Mouse (Mus musculus) bone marrow macrophage, adult 2 months (primary cell): ENCODE results near the gene Cfap36.

Experiments
- CTCF ChIP-seq: IDR thresholded peaks from 2 replicates; pipeline ENCODE4 v1.5.1; 2012; ENCODE audit warnings: low read depth, mild to moderate bottlenecking, low read length, moderate library complexity
- POLR2A ChIP-seq: IDR thresholded peaks from 2 replicates; pipeline ENCODE4 v1.6.1; 2012; ENCODE audit warnings: mild to moderate bottlenecking, low read depth, low read length, borderline replicate concordance

GRCm38 (mm10) chr11:29224754-29225153 lies 22.5 kb downstream of the Cfap36 start:
- no peak for TF ChIP-seq POLR2A
- no peak for TF ChIP-seq CTCF
